Mouse (Mus musculus) ZHBTc4 (cell line): ENCODE data around the gene Vmn2r65.

Experiments used
- DNase-seq: peaks from one replicate; pipeline ENCODE4 v3.0.0-alpha.2; 2011; ENCODE audit warnings: low read depth, low spot score

Vmn2r65 gene

GRCm38 (mm10) chr7:84964015-84964414 lies at the start of gene Vmn2r65:
Gene Vmn2r65 (minus strand): TSS chr7:84964115.
- no peak for DNase-seq

GRCm38 (mm10) chr7:85012168-85012567 lies 48.3 kb upstream of the Vmn2r65 start, which contains the start of gene Vmn2r66:
Gene Vmn2r66 (minus strand): TSS chr7:85012268.
- no peak for DNase-seq

- no peak for DNase-seq
Measured at GRCm38 (mm10) chr7:84996694-84997093, 32.8 kb upstream of the Vmn2r65 start.
